Mouse (Mus musculus): ENCODE data around the gene Vkorc1.

Vkorc1 gene

DNA sequence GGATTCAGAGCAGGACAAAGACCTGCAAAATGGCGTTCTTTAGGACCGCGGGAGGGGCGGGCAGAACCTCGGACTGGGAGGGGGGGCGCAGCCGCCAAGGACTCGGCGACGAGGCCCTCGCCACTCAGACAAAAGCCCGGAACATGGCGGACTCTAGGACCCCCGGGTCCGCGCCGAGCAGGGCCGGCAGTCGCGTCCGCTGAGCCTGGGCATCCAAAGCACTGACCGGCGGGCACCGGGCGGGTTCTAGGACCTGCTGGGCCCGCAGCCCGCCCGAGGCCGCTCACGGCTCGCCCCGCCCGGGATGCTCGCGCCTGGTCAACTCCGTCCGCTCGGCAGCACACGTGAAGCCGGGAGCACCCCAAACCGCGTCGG, 19.8 kb downstream of the Vkorc1 start:
- DNase-seq = peak; percentile 91

- DNase-seq = no peak
Measured at GRCm38 (mm10) chr7:127874812-127875626, 20.4 kb downstream of the Vkorc1 start.

GRCm38 (mm10) chr7:127870136-127870821, 25.1 kb downstream of the Vkorc1 start:
- DNase-seq = no peak

DNA sequence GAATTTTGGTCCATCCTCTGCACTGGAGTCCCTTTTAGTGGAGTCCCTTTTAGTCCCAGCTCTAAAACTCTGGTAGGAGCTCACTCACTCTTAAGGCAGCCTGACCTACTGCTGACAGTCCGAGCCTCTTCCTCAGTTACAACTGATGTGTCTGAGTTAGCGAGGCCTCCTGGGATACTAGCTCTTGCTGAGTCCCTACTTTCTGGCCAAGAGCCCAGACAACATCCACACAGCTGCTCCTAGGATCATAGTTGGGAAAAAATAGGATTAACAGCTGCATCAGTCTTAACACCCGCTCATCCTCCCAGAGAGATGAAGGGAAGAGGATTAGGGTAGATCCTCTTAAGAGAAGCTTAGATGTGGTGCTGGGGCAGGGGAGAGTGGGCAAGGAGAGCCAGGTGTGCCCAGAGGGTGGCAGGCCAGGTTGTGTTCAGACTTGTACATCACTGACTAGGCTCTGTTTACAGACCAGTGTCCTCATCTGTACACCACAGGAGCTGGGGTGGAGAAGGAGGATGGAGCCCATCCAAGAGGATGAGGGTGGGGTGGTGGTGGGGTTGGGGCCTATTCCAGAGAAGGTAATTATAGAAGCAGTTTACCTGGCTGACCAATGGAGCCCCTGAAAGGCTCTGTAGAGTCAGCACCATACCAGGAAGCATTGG, 26.1 kb downstream of the Vkorc1 start:
- no peak for DNase-seq

- no peak for DNase-seq
Measured at GRCm38 (mm10) chr7:127867641-127868040, 27.8 kb downstream of the Vkorc1 start.

GRCm38 (mm10) chr7:127866434-127866833, 29.0 kb downstream of the Vkorc1 start:
- no peak for DNase-seq

GRCm38 (mm10) chr7:127858258-127858657, 37.2 kb downstream of the Vkorc1 start:
- no peak for DNase-seq

DNA sequence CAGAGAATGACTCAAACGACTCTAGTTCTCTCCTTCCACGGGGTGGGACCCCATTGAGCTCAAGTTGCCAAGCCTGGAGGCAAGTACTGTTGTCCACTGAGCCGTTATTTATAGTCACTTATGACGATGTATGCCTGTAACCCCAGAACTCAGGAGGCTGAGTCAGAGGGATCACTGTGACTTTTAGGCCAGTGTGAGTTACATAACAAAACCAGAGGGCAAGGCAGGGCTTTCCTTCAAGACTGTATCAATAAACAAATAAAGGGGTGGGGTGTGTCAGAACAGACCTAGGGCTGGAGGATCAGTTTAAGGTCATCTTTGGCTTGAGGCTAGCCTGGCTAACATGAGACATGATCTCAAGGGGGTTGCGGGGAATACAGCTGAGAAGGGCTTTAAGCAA, 44.5 kb downstream of the Vkorc1 start:
- no peak for DNase-seq

GRCm38 (mm10) chr7:127849973-127850875, 45.2 kb downstream of the Vkorc1 start:
- no peak for DNase-seq
